Mouse (Mus musculus) G1E (cell line): ENCODE results near the gene Cst9.

Source experiments
- CTCF ChIP-seq: IDR thresholded peaks from 2 replicates; pipeline ENCODE4 v1.5.1; 2012; ENCODE audit warnings: low read depth, low read length, inconsistent platforms, mixed read lengths
- GATA1 ChIP-seq: IDR thresholded peaks from 2 replicates; pipeline ENCODE4 v1.6.1; 2012; ENCODE audit warnings: borderline replicate concordance, low read length, inconsistent platforms, mixed read lengths

GRCm38 (mm10) chr2:148838075-148838777, 3.3 kb downstream of the Cst9 start:
- no peak for TF ChIP-seq CTCF
- TF ChIP-seq GATA1 = no peak
